Mouse (Mus musculus) forebrain, embryonic 16.5 days (tissue): ENCODE results near the gene Hdgf. TPM values are rescaled to one million over a fixed set of nuclear protein-coding genes. Genes with fewer than 3 reads are reported as not detected.

Source experiments
- ATAC-seq: fragments of 200-750 bp; cut with Nextera tagmentation; 2 replicates; pipeline ENCODE4 v1.8.0; 2017; ENCODE audit warnings: mild to moderate bottlenecking, moderate library complexity
- H3K27ac ChIP-seq: fragments of 300-500 bp; sonication (generic); 2 replicates; pipeline ENCODE4 v1.5.1; 2014; ENCODE audit warnings: low read length, control low read depth
- H3K27me3 ChIP-seq: fragments of 300-500 bp; sonication (generic); replicated peaks from 2 replicates; pipeline ENCODE4 v1.6.1; 2014; ENCODE audit warnings: low read length; ENCODE audit not compliant: control insufficient read depth, insufficient read depth
- H3K36me3 ChIP-seq: fragments of 300-500 bp; sonication (generic); 2 replicates; pipeline ENCODE4 v1.6.1; 2014; ENCODE audit not compliant: control insufficient read depth, insufficient read depth
- H3K4me1 ChIP-seq: fragments of 300-500 bp; sonication (generic); replicated peaks from 2 replicates; pipeline ENCODE4 v1.6.1; 2014; ENCODE audit warnings: low read length; ENCODE audit not compliant: control insufficient read depth, insufficient read depth
- H3K4me2 ChIP-seq: fragments of 300-500 bp; sonication (generic); 2 replicates; pipeline ENCODE4 v1.6.1; 2014; ENCODE audit warnings: mild to moderate bottlenecking, low read length, control low read depth
- H3K4me3 ChIP-seq: fragments of 300-500 bp; sonication (generic); replicated peaks from 2 replicates; pipeline ENCODE4 v1.5.1; 2014; ENCODE audit warnings: mild to moderate bottlenecking, low read length, control low read depth
- H3K9ac ChIP-seq: fragments of 300-500 bp; sonication (generic); replicated peaks from 2 replicates; pipeline ENCODE4 v1.6.1; 2014; ENCODE audit warnings: low read depth, low read length, control low read depth
- H3K9me3 ChIP-seq: fragments of 300-500 bp; sonication (generic); 2 replicates; pipeline ENCODE4 v1.6.1; 2016; ENCODE audit warnings: low read length; ENCODE audit not compliant: control insufficient read depth
- WGBS: fragments of 180-500 bp; shearing (Covaris S2); extraction: QIAGEN DNeasy Blood & Tissue Kit; methylation state at CpG from one replicate; pipeline ENCODE4 v1.1.7; 2014; 5-methylcytosine and 5-hydroxymethylcytosine counted together
- polyA plus RNA-seq: library from polyadenylated mRNA; unstranded; fragments of >200 nt; fragmentation: Nextera tagmentation; extraction: Ambion mirVana; gene quantifications from 2 replicates; pipeline ENCODE4 v1.2.1, GENCODE M21; 2015

Gene Hdgf
- polyA plus RNA-seq, 1 experiment from 2014 or later, result 186 TPM

DNA sequence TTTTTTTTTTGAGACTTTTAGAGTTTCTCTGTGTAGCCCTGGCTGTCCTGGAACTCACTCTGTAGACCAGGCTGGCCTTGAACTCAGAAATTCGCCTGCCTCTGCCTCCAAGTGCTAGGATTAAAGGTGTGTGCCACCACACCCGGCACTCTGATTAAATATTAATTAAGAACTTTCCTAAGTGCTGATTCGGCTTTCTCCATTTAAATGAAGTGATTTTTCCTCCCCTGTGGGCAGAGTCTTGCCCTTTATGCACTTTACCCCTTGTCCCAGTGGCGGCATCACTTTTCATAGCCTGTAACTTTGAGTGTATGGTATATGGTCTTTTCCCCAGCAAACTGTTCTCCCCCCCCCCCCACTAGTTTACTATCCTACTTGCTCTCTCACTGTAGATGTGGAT lies 29.1 kb downstream of the Hdgf start:
- Histone ChIP-seq H3K9me3 (no peaks in the 10 kb centered on the region), H3K9ac (no peak overlapping the region), H3K4me3 (no peak overlapping the region), H3K27ac (no peak overlapping the region), H3K4me1 (peaks cover 47% of the 10 kb centered on the region), H3K27me3 (no peaks in the 10 kb centered on the region), H3K4me2 (no peak overlapping the region), H3K36me3 (peaks cover 20% of the 10 kb centered on the region)
- ATAC-seq, result no peak
- WGBS, result 79% methylated on average over 4 of the region's 4 CpGs

DNA sequence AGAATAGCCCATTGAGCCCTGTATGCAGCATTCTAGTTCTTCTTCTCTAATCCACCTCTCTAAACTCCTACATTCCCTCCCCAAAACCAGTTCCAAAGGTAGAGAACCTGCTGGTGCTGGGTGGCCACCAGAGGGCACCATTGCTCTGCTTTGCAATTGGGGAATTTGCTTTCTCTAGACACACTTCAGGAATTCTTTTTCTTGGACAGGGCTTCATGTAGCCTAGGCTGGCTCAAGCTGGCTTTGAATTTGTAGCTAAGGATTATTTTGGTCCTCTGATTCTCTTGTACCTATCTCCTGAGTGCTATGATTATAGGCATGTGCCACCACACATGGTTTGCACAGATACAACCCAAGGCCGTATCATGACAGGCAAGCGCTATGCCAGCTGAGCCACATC lies 29.7 kb downstream of the Hdgf start:
- 93% methylated on average over 2 of the region's 2 CpGs for whole genome bisulfite sequencing
- peaks cover 45% of the 10 kb centered on the region for H3K4me1 ChIP-seq
- no peak overlapping the region for H3K9ac ChIP-seq
- H3K27ac ChIP-seq, result no peak overlapping the region
- peaks cover 22% of the 10 kb centered on the region for H3K36me3 ChIP-seq
- H3K4me2 ChIP-seq, result no peak overlapping the region
- H3K4me3 ChIP-seq, result no peak overlapping the region
- H3K9me3 ChIP-seq, result no peaks in the 10 kb centered on the region
- peak; percentile 70 for ATAC-seq
- no peaks in the 10 kb centered on the region for H3K27me3 ChIP-seq

GRCm38 (mm10) chr3:87940611-87941010 lies 34.5 kb downstream of the Hdgf start:
- Histone ChIP-seq H3K27me3 (no peaks in the 10 kb centered on the region), H3K4me3 (no peak overlapping the region), H3K27ac (no peak overlapping the region), H3K4me2 (no peak overlapping the region), H3K9ac (no peak overlapping the region), H3K36me3 (peaks cover 15% of the 10 kb centered on the region), H3K9me3 (no peaks in the 10 kb centered on the region), H3K4me1 (peaks cover 11% of the 10 kb centered on the region)
- 59% methylated on average over 5 of the region's 5 CpGs for WGBS
- ATAC-seq, result no peak

- ATAC-seq, result no peak
- Histone ChIP-seq H3K36me3 (peaks cover 15% of the 10 kb centered on the region), H3K4me3 (no peak overlapping the region), H3K9ac (no peak overlapping the region), H3K4me2 (no peak overlapping the region), H3K27me3 (no peaks in the 10 kb centered on the region), H3K27ac (no peak overlapping the region), H3K9me3 (no peaks in the 10 kb centered on the region), H3K4me1 (peaks cover 12% of the 10 kb centered on the region)
- WGBS, result 97% methylated on average over 2 of the region's 2 CpGs
These were observed 36.4 kb downstream of the Hdgf start for GRCm38 (mm10) chr3:87942471-87942870.

GRCm38 (mm10) chr3:87943586-87943985 lies 37.5 kb downstream of the Hdgf start:
- H3K27ac ChIP-seq, result no peak overlapping the region
- no peak overlapping the region for H3K9ac ChIP-seq
- no peaks in the 10 kb centered on the region for H3K9me3 ChIP-seq
- H3K27me3 ChIP-seq, result no peaks in the 10 kb centered on the region
- peaks cover 23% of the 10 kb centered on the region for H3K4me1 ChIP-seq
- H3K4me3 ChIP-seq, result no peak overlapping the region
- H3K36me3 ChIP-seq, result peaks cover 12% of the 10 kb centered on the region
- 85% methylated on average over 7 of the region's 7 CpGs for WGBS
- ATAC-seq, result no peak
- no peak overlapping the region for H3K4me2 ChIP-seq

GRCm38 (mm10) chr3:87944838-87945600 lies 38.9 kb downstream of the Hdgf start:
- Histone ChIP-seq H3K4me1 (peaks cover 35% of the 10 kb centered on the region), H3K27ac (no peak overlapping the region), H3K27me3 (no peaks in the 10 kb centered on the region), H3K9me3 (no peaks in the 10 kb centered on the region), H3K4me2 (no peak overlapping the region), H3K36me3 (peaks cover 8% of the 10 kb centered on the region; the same call in 1 of the 2 replicates), H3K4me3 (no peak overlapping the region), H3K9ac (no peak overlapping the region)
- ATAC-seq, result peak; percentile 41; the same call in 1 of the 2 replicates
- WGBS, result 12% methylated on average over 4 of the region's 4 CpGs

GRCm38 (mm10) chr3:87945781-87946540 lies 39.8 kb downstream of the Hdgf start:
- WGBS, result 21% methylated on average over 12 of the region's 12 CpGs
- H3K4me1 ChIP-seq, result peaks cover 36% of the 10 kb centered on the region
- no peaks in the 10 kb centered on the region for H3K27me3 ChIP-seq
- no peak for ATAC-seq
- no peaks in the 10 kb centered on the region for H3K9me3 ChIP-seq
- no peak overlapping the region for H3K27ac ChIP-seq
- H3K36me3 ChIP-seq, result peaks cover 4% of the 10 kb centered on the region; the same call in 1 of the 2 replicates
- no peak overlapping the region for H3K9ac ChIP-seq
- H3K4me2 ChIP-seq, result no peak overlapping the region
- H3K4me3 ChIP-seq, result no peak overlapping the region

DNA sequence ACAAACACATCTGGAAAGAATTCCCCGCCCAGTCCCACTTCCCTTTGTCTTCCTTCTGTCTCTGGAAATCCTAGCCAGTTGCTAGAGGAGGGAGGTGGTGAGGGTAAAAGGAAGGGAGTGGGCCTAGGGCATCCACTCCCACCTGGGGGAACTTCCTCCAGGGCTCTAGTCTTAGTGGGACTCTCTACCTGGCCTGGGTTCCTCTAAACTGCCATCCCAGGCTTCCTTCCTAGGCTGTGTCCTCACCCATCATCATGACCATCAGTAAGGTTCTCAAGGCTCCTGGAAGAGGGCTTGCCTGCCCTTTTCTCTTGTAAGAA lies 40.4 kb downstream of the Hdgf start:
- Histone ChIP-seq H3K9me3 (no peaks in the 10 kb centered on the region), H3K27ac (no peak overlapping the region), H3K36me3 (peaks cover 3% of the 10 kb centered on the region; the same call in 1 of the 2 replicates), H3K27me3 (no peaks in the 10 kb centered on the region; the same call in 1 of the 2 replicates), H3K4me3 (no peak overlapping the region), H3K4me1 (peaks cover 36% of the 10 kb centered on the region), H3K9ac (no peak overlapping the region), H3K4me2 (no peak overlapping the region)
- WGBS, result 42% methylated on average over 1 of the region's 1 CpGs
- no peak for ATAC-seq

- Histone ChIP-seq H3K4me1 (peaks cover 36% of the 10 kb centered on the region), H3K4me2 (peak overlapping the region; percentile 71), H3K27ac (no peak overlapping the region), H3K9ac (peak overlapping the region; percentile 49), H3K9me3 (no peaks in the 10 kb centered on the region), H3K4me3 (peak overlapping the region; percentile 38), H3K27me3 (no peaks in the 10 kb centered on the region; the same call in 1 of the 2 replicates), H3K36me3 (peaks cover 3% of the 10 kb centered on the region; the same call in 1 of the 2 replicates)
- WGBS, result 8% methylated on average over 26 of the region's 26 CpGs
- ATAC-seq, result 0 out of 2 replicates have a peak, but pooled peaks have one; percentile 2
These were observed 41.1 kb downstream of the Hdgf start for GRCm38 (mm10) chr3:87947056-87947810.
